Mouse (Mus musculus) hindbrain, embryonic 11.5 days (tissue): Measurements from ENCODE around the gene F5. TPM values are rescaled to one million over a fixed set of nuclear protein-coding genes. Genes with fewer than 3 reads are reported as not detected.
"Not testable (repeated sequence)": the region's sequence is repeated elsewhere in the genome, so short reads cannot be mapped to it uniquely, and the experiment has no call there.

Experiments used
- ATAC-seq: fragments of 200-750 bp; cut with Nextera tagmentation; 2 replicates; pipeline ENCODE4 v1.8.0; 2017; ENCODE audit warnings: mild to moderate bottlenecking, moderate TSS enrichment, moderate library complexity; ENCODE audit not compliant: low FRiP score
- DNase-seq: peaks from one replicate; pipeline ENCODE4 v3.0.0-alpha.2; 2015; ENCODE audit warnings: low spot score
- H3K27ac ChIP-seq: fragments of 300-500 bp; sonication (generic); 2 replicates; pipeline ENCODE4 v1.5.1; 2014; ENCODE audit warnings: mild to moderate bottlenecking, low read depth, low read length
- H3K27me3 ChIP-seq: fragments of 300-500 bp; sonication (generic); 2 replicates; pipeline ENCODE4 v1.6.1; 2014; ENCODE audit warnings: mild to moderate bottlenecking, low read length, moderate library complexity, mixed read lengths; ENCODE audit not compliant: control insufficient read depth, insufficient read depth
- H3K36me3 ChIP-seq: fragments of 300-500 bp; sonication (generic); 2 replicates; pipeline ENCODE4 v1.6.1; 2014; ENCODE audit warnings: mild to moderate bottlenecking, low read length, moderate library complexity, mixed read lengths; ENCODE audit not compliant: control insufficient read depth, insufficient read depth
- H3K4me1 ChIP-seq: fragments of 300-500 bp; sonication (generic); replicated peaks from 2 replicates; pipeline ENCODE4 v1.6.1; 2014; ENCODE audit warnings: low read length, mixed read lengths; ENCODE audit not compliant: control insufficient read depth, insufficient read depth
- H3K4me2 ChIP-seq: fragments of 300-500 bp; sonication (generic); replicated peaks from 2 replicates; pipeline ENCODE4 v1.6.1; 2014; ENCODE audit warnings: mild to moderate bottlenecking, low read depth, low read length
- H3K4me3 ChIP-seq: fragments of 300-500 bp; sonication (generic); 2 replicates; pipeline ENCODE4 v1.5.1; 2014; ENCODE audit warnings: low read depth, low read length
- H3K9ac ChIP-seq: fragments of 300-500 bp; sonication (generic); 2 replicates; pipeline ENCODE4 v1.6.1; 2014; ENCODE audit warnings: low read depth, low read length
- H3K9me3 ChIP-seq: fragments of 300-500 bp; sonication (generic); 2 replicates; pipeline ENCODE4 v1.6.1; 2016; ENCODE audit warnings: low read length; ENCODE audit not compliant: control insufficient read depth
- WGBS: fragments of 180-500 bp; shearing (Covaris S2); extraction: QIAGEN DNeasy Blood & Tissue Kit; methylation state at CpG from one replicate; pipeline ENCODE4 v1.1.7; 2014; 5-methylcytosine and 5-hydroxymethylcytosine counted together
- polyA plus RNA-seq: library from polyadenylated mRNA; unstranded; fragments of >200 nt; fragmentation: Nextera tagmentation; extraction: Ambion mirVana; gene quantifications from 2 replicates; pipeline ENCODE4 v1.2.1, GENCODE M21; 2014

Gene F5
- polyA plus RNA-seq, 1 experiment from 2014 or later: 0.28 TPM

- H3K27ac ChIP-seq: no peak overlapping the region
- H3K9ac ChIP-seq: no peak overlapping the region
- no peaks in the 10 kb centered on the region for H3K9me3 ChIP-seq
- H3K4me2 ChIP-seq: no peak overlapping the region
- no peaks in the 10 kb centered on the region for H3K4me1 ChIP-seq
- no peaks in the 10 kb centered on the region for H3K27me3 ChIP-seq
- 86% methylated on average over 4 of the region's 4 CpGs for WGBS
- DNase-seq (no peak), ATAC-seq (no peak)
- H3K36me3 ChIP-seq: no peaks in the 10 kb centered on the region
- H3K4me3 ChIP-seq: no peak overlapping the region
These were observed 59.3 kb downstream of the F5 start for GRCm38 (mm10) chr1:164210899-164211298.

GRCm38 (mm10) chr1:164212686-164213085 is 61.0 kb downstream of the F5 start:
- Histone ChIP-seq H3K36me3 (no peaks in the 10 kb centered on the region), H3K27me3 (no peaks in the 10 kb centered on the region), H3K9me3 (no peaks in the 10 kb centered on the region), H3K9ac (no peak overlapping the region), H3K4me3 (no peak overlapping the region), H3K4me1 (no peaks in the 10 kb centered on the region), H3K27ac (no peak overlapping the region), H3K4me2 (no peak overlapping the region)
- 89% methylated on average over 8 of the region's 8 CpGs for WGBS
- no peak for DNase-seq
- ATAC-seq: no peak

DNA sequence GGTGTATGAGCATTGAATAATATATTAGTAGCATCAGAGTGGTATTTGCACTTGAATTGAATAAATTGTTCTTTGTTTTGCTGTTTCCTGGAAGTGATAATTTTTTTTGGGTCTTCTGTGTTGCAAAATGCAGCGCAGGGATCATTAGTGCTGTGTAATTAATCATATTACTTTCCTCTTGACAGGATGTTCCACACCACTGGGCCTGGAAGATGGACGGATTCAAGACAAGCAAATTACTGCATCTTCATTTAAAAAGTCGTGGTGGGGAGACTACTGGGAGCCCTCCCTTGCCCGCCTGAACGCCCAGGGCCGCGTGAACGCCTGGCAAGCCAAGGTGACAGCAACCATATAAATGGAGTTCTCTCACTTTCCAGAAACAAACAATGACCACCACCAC is 62.6 kb downstream of the F5 start:
- Histone ChIP-seq H3K9ac (no peak overlapping the region), H3K9me3 (no peaks in the 10 kb centered on the region), H3K4me3 (no peak overlapping the region), H3K27me3 (no peaks in the 10 kb centered on the region), H3K36me3 (no peaks in the 10 kb centered on the region), H3K4me2 (no peak overlapping the region), H3K4me1 (no peaks in the 10 kb centered on the region), H3K27ac (no peak overlapping the region)
- 42% methylated on average over 8 of the region's 8 CpGs for WGBS
- no peak for DNase-seq
- ATAC-seq: no peak

- DNase-seq (no peak), ATAC-seq (no peak)
- Histone ChIP-seq H3K4me2 (no peak overlapping the region), H3K9ac (no peak overlapping the region), H3K27ac (no peak overlapping the region), H3K36me3 (no peaks in the 10 kb centered on the region), H3K4me3 (no peak overlapping the region), H3K9me3 (no peaks in the 10 kb centered on the region), H3K4me1 (no peaks in the 10 kb centered on the region), H3K27me3 (no peaks in the 10 kb centered on the region)
- WGBS: 94% methylated on average over 3 of the region's 3 CpGs
These were observed 63.5 kb downstream of the F5 start for GRCm38 (mm10) chr1:164215097-164215496.

DNA sequence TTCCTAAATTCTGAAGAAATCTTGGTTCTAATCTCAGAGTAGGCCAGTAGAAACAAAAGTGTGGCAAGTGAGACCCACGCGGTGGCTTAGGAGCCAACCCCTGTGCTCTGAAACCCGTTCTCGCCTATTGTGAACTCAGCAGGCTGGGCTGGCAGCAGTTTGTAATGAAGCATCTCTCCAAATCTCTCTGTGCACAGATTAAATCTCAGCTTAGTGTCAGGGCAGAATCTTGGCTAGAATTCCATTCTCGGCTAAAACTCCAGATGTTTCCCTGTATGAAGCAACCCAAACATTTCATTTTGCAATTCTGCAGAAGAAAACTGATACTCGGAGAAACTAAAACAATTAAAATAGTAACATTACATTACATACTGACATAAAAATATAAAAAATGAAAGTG is 63.9 kb downstream of the F5 start:
- DNase-seq (no peak), ATAC-seq (no peak)
- Histone ChIP-seq H3K36me3 (no peaks in the 10 kb centered on the region), H3K4me2 (no peak overlapping the region), H3K4me1 (no peaks in the 10 kb centered on the region), H3K27me3 (no peaks in the 10 kb centered on the region), H3K4me3 (no peak overlapping the region), H3K9me3 (no peaks in the 10 kb centered on the region), H3K27ac (no peak overlapping the region), H3K9ac (no peak overlapping the region)
- WGBS: 86% methylated on average over 6 of the region's 6 CpGs

DNA sequence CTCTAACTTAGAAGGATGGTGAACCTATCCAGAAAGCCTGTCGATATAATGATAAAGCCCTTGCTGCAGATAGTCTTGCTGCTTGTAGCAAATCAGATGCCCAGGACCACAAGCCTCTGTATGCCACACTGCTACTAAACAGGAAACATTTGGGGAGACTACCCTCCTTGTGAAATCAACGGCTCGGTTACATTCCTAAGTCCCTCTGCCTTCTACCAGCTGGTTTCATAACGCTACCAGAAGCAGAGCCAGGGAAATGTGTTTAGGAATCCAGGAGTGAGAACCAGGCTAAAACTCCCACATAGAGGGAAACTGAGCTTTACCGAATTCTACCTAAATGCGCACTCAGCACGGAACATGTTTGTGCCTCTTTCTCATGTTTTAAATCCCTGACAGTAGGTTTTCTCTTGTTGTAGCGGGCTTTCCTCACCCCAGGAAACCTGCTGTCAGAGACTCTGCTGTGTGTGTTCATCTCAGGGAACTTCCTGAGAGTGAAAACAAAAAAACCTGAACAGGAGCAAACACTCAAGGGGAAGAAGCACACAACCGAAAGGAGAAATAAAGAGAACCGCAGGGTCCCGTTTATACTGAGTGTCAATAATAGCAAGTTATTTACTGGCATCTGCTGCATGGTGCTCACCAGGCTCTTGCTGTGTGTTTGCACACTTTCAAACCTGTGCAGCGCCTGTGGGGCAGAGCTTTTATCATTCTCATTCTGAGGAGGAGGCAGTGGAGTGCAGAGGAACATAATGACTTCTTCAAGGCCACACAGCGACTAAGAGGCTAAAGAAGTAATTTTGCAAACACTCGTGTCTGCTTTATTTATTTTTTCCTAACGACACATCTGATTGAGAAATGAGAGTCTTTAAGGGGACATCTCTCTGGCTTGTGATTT is 66.4 kb downstream of the F5 start:
- Histone ChIP-seq H3K36me3 (no peaks in the 10 kb centered on the region), H3K27ac (no peak overlapping the region), H3K9me3 (no peaks in the 10 kb centered on the region), H3K4me3 (no peak overlapping the region), H3K4me2 (no peak overlapping the region), H3K27me3 (no peaks in the 10 kb centered on the region), H3K4me1 (no peaks in the 10 kb centered on the region), H3K9ac (no peak overlapping the region)
- 45% methylated on average over 15 of the region's 15 CpGs for WGBS
- ATAC-seq (no peak), DNase-seq (peak; percentile 4)

DNA sequence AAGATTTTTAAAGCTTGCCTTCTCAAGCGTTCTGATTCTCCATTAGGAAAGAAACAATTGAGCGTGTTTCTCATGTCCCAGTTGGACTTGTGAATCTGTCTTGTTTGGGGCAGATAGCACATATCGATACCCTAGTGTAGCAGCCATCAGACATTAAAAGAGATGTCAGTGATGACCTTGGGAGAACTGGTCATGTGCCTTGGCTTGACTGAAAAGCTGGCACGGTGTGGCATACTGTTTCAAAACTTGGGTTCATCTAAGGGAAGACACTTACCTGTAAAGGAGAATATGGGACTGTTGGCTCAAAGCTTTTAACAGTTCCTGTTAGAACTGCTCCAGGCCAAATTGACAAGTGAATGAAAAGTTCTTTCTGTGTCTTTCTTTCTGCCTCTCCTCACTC is 68.6 kb downstream of the F5 start:
- H3K4me3 ChIP-seq: no peak overlapping the region
- no peak overlapping the region for H3K27ac ChIP-seq
- no peak overlapping the region for H3K4me2 ChIP-seq
- H3K4me1 ChIP-seq: no peaks in the 10 kb centered on the region
- no peak overlapping the region for H3K9ac ChIP-seq
- no peaks in the 10 kb centered on the region for H3K9me3 ChIP-seq
- no peak for DNase-seq
- 86% methylated on average over 4 of the region's 4 CpGs for WGBS
- no peaks in the 10 kb centered on the region for H3K36me3 ChIP-seq
- no peaks in the 10 kb centered on the region for H3K27me3 ChIP-seq
- ATAC-seq: no peak

GRCm38 (mm10) chr1:164223089-164223488 is 71.5 kb downstream of the F5 start:
- no peak for DNase-seq
- ATAC-seq: no peak

DNA sequence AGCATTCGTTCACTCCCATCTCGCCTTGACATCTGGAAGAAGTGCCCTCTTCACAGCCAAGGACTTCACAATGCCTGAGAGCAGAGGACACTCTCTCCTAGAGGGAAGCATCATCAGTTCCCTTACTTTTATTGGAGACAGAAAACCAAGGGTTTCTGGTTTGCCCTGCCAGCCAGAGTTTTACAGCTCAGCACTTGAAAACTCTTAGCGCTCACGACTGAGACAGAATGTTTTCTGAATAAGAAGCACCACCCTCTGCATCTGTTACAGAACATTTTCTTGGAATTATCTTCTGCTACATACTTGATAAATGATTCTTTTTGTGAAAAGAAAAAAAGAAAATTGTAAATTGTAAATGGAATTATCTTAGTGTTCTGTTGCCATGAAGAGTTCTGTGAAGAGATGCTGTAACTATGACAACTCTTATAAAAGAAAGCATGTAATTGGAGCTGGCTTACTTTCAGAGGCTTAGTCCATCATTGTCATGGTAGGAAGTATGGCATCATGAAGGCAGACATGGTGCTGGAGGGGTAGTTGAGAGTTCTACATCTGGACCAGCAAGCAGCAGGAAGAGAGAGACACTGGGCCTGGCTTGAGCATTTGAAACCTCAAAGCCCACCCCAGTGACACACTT is 80.4 kb downstream of the F5 start:
- not testable (repeated sequence) for H3K4me2 ChIP-seq, H3K9me3 ChIP-seq, ATAC-seq, H3K27ac ChIP-seq, DNase-seq, H3K36me3 ChIP-seq, H3K9ac ChIP-seq, H3K4me3 ChIP-seq, H3K4me1 ChIP-seq, H3K27me3 ChIP-seq
- 86% methylated on average over 2 of the region's 4 CpGs for WGBS

More at GRCm38 (mm10) chr1:164223089-164223488, 71.5 kb downstream of the F5 start:
- H3K4me2 ChIP-seq: no peak overlapping the region
- no peak overlapping the region for H3K9ac ChIP-seq
- no peaks in the 10 kb centered on the region for H3K36me3 ChIP-seq
- no peak overlapping the region for H3K27ac ChIP-seq
- no peaks in the 10 kb centered on the region for H3K27me3 ChIP-seq
- H3K4me1 ChIP-seq: no peaks in the 10 kb centered on the region
- H3K9me3 ChIP-seq: no peaks in the 10 kb centered on the region
- no peak overlapping the region for H3K4me3 ChIP-seq
